Mouse (Mus musculus) ES-E14 (cell line): ENCODE measurements at regions not wholly inside any gene's neighbourhood (a gene's known extent, or its start where the extent isn't known, plus 50 kb on each side); places are given as distances from the start of the nearest gene placed in this dataset.

ENCODE experiments used
- DNase-seq: peaks from one replicate; pipeline ENCODE4 v3.0.0-alpha.2; 2013; ENCODE audit warnings: low read depth, low spot score
- H3K27ac ChIP-seq: 2 replicates; pipeline ENCODE4 v1.5.1; 2012; ENCODE audit warnings: low read depth, mild to moderate bottlenecking, low read length, moderate library complexity, mixed read lengths; ENCODE audit not compliant: poor library complexity, insufficient read depth, severe bottlenecking
- H3K36me3 ChIP-seq: 2 replicates; pipeline ENCODE4 v1.6.1; 2012; ENCODE audit warnings: mild to moderate bottlenecking, low read length, moderate library complexity, mixed read lengths; ENCODE audit not compliant: control insufficient read depth, poor library complexity, insufficient read depth, severe bottlenecking
- H3K4me1 ChIP-seq, 2 experiments: fragments of 150-350 bp in 1 of 2; sonication (generic) in 1 of 2; 2 replicates each; pipeline ENCODE4 v1.6.1; 2012; ENCODE audit warnings: low read length in 2 of 2, mild to moderate bottlenecking in 1 of 2, mixed read lengths in 1 of 2; ENCODE audit not compliant: control insufficient read depth in 2 of 2, insufficient read depth in 2 of 2, poor library complexity in 1 of 2
- H3K4me3 ChIP-seq, 2 experiments: fragments of 150-350 bp in 1 of 2; sonication (generic) in 1 of 2; 2 replicates each; pipeline ENCODE4 v1.5.1; 2012; ENCODE audit warnings: low read length in 2 of 2, low read depth in 1 of 2, mild to moderate bottlenecking in 1 of 2, mixed read lengths in 1 of 2; ENCODE audit not compliant: insufficient read depth in 1 of 2, poor library complexity in 1 of 2, severe bottlenecking in 1 of 2
- H3K9ac ChIP-seq: 2 replicates; pipeline ENCODE4 v1.6.1; 2012; ENCODE audit warnings: low read depth, mild to moderate bottlenecking, low read length, mixed read lengths; ENCODE audit not compliant: poor library complexity, insufficient read depth, severe bottlenecking
- H3K9me3 ChIP-seq: fragments of 150-350 bp; sonication (generic); 2 replicates; pipeline ENCODE4 v1.6.1; 2012; ENCODE audit warnings: low read depth, mild to moderate bottlenecking, low read length; ENCODE audit not compliant: control insufficient read depth, insufficient read depth
- CHD2 ChIP-seq: IDR thresholded peaks from 2 replicates; pipeline ENCODE4 v1.6.1; 2014; ENCODE audit warnings: mild to moderate bottlenecking, low read depth, low read length, inconsistent platforms
- HCFC1 ChIP-seq: IDR thresholded peaks from 2 replicates; pipeline ENCODE4 v1.6.1; 2012; ENCODE audit warnings: low read length, inconsistent platforms, borderline replicate concordance; ENCODE audit not compliant: insufficient read depth
- MAFK ChIP-seq: IDR thresholded peaks from 2 replicates; pipeline ENCODE4 v1.6.1; 2014; ENCODE audit warnings: mild to moderate bottlenecking, low read depth, low read length, inconsistent platforms; ENCODE audit not compliant: insufficient read depth
- ZC3H11A ChIP-seq: IDR thresholded peaks from 2 replicates; pipeline ENCODE4 v1.6.1; 2012; ENCODE audit warnings: low read depth, mild to moderate bottlenecking, inconsistent platforms, low read length, borderline replicate concordance
- ZNF384 ChIP-seq: IDR thresholded peaks from 2 replicates; pipeline ENCODE4 v1.6.1; 2012; ENCODE audit warnings: low read depth, low read length, inconsistent platforms
- in situ Hi-C, 2 experiments: fragments of 600-800 bp; cut with MboI; formaldehyde crosslinking; loops; one replicate each; pipeline ENCODE4 v1.15.1; 2025; ENCODE audit warnings: low sequenced_read_pairs in 2 of 2, inconsistent platforms in 1 of 2; ENCODE audit not compliant: unreplicated experiment in 2 of 2

DNA sequence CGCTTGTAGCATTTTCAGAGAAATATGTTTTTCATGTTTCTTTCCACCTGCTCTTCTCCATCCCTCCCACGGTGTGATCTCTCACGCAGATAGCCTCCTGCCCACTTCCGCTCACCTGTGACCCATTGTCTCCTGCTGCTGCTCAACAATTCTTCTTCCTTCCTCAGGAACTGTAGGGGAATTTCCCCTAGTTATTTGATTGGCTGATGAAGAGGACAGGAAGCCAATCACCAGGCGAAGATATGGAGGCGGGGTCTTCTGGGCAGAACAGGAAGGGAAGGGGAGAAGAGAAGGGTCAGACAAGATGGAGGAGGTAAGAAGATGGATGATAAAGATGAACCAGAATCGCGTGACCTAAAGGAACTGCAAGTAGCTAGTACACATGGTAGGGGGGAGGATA, 80.1 kb upstream of the Cand1 start:
- DNase-seq: no peak
- in situ Hi-C loops: no loop called here
- TF ChIP-seq CHD2: no peak
- no peak for TF ChIP-seq ZNF384
- TF ChIP-seq HCFC1: no peak
- no peak for TF ChIP-seq MAFK
- TF ChIP-seq ZC3H11A: no peak
- H3K36me3 ChIP-seq: no peaks in the 10 kb centered on the region
- peak overlapping the region in 1 of 2 experiments; percentile 38; a peak in 2 of 4 replicates for H3K4me3 ChIP-seq
- no peaks in the 10 kb centered on the region for H3K9me3 ChIP-seq
- no peak overlapping the region; the same call in 1 of the 2 replicates for H3K9ac ChIP-seq
- peaks cover 0 to 2% of the 10 kb centered on the region in 2 experiments; a peak in 1 of 4 replicates for H3K4me1 ChIP-seq
- no peak overlapping the region for H3K27ac ChIP-seq

- in situ Hi-C loops: no loop called here
- Histone ChIP-seq H3K36me3 (no peaks in the 10 kb centered on the region), H3K4me3 (no peak overlapping the region), H3K4me1 (peaks cover 0 to 2% of the 10 kb centered on the region in 2 experiments; a peak in 1 of 4 replicates), H3K27ac (no peak overlapping the region), H3K9ac (no peak overlapping the region), H3K9me3 (no peaks in the 10 kb centered on the region)
- no peak for TF ChIP-seq ZNF384
- no peak for TF ChIP-seq MAFK
- TF ChIP-seq CHD2: no peak
- no peak for TF ChIP-seq HCFC1
- no peak for TF ChIP-seq ZC3H11A
- no peak for DNase-seq
Observed at GRCm38 (mm10) chr10:119318416-119318815, 78.6 kb upstream of the Cand1 start.

DNA sequence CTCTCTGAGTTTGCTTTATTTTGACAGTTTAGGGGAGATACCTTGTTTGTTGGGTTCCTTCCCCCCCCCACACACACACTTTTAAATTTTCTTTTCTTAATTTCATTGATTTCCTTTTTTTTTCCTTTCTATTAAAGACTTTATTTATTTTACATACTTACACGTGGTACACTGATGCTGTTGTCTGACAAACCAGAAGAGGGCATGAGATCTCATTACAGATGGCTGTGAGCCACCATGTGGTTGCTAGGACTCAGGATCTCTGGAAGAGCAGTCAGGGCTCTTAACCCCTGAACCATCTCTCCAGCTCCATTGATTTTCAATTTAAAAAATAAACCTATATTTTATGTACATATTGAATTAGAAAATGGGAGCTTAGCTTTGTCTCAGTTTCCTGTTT, 71.7 kb upstream of the Cand1 start:
- Histone ChIP-seq H3K4me3 (no peak overlapping the region), H3K9ac (no peak overlapping the region), H3K9me3 (no peaks in the 10 kb centered on the region), H3K4me1 (no peaks in the 10 kb centered on the region), H3K27ac (no peak overlapping the region), H3K36me3 (no peaks in the 10 kb centered on the region)
- DNase-seq: no peak
- in situ Hi-C loops: no loop called here
- no peak for TF ChIP-seq CHD2
- TF ChIP-seq ZC3H11A: no peak

DNA sequence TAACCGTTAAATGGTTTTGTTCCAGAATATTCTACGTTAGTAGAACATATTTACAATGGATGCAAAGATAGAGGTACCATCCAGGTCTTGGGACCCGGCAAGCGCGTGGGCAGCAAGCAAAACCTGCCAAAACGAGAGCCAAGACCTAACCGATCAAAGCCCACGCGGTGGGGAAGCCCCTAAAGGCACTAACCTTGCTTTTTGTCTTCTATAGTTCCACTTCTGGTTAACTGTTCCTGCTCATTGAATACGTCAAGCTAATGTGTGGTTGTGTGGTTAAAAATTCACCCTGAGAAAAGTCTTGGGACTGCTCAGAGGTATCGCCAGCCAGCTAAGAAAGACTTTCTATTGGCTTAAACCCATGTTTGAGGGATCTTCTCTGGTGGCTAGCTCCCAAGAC, 55.9 kb upstream of the Cand1 start:
- DNase-seq: no peak
- in situ Hi-C loops: no loop called here
- Histone ChIP-seq H3K9ac (no peak overlapping the region), H3K4me3 (no peak overlapping the region), H3K9me3 (no peaks in the 10 kb centered on the region), H3K36me3 (no peaks in the 10 kb centered on the region), H3K4me1 (no peaks in the 10 kb centered on the region), H3K27ac (no peak overlapping the region)
- TF ChIP-seq ZNF384: no peak
- no peak for TF ChIP-seq MAFK
- no peak for TF ChIP-seq ZC3H11A
- no peak for TF ChIP-seq HCFC1
- no peak for TF ChIP-seq CHD2

GRCm38 (mm10) chr10:119294454-119295149, 54.7 kb upstream of the Cand1 start:
- TF ChIP-seq ZNF384 (peak; percentile 19; the same call in 1 of the 2 replicates), MAFK (no peak)
- peak; percentile 28 for DNase-seq
- H3K27ac ChIP-seq: no peak overlapping the region
- H3K9ac ChIP-seq: no peak overlapping the region
- no peak overlapping the region for H3K4me3 ChIP-seq
- no peaks in the 10 kb centered on the region for H3K4me1 ChIP-seq
- H3K36me3 ChIP-seq: no peaks in the 10 kb centered on the region
- no peaks in the 10 kb centered on the region for H3K9me3 ChIP-seq
- in situ Hi-C loops: no loop called here
